Mouse (Mus musculus) T-helper 17 cell (primary cell): ENCODE data around the gene Catsper2.

ENCODE experiments used
- in situ Hi-C, 2 experiments: fragments of 300-600 bp; cut with MboI, MseI; formaldehyde crosslinking; loops; 1 replicate in 1 of 2; 2 replicates in 1 of 2; pipeline ENCODE4 v1.15.1; 2025; ENCODE audit warnings: high pct_unique_total_duplicates in 2 of 2

Gene Catsper2

DNA sequence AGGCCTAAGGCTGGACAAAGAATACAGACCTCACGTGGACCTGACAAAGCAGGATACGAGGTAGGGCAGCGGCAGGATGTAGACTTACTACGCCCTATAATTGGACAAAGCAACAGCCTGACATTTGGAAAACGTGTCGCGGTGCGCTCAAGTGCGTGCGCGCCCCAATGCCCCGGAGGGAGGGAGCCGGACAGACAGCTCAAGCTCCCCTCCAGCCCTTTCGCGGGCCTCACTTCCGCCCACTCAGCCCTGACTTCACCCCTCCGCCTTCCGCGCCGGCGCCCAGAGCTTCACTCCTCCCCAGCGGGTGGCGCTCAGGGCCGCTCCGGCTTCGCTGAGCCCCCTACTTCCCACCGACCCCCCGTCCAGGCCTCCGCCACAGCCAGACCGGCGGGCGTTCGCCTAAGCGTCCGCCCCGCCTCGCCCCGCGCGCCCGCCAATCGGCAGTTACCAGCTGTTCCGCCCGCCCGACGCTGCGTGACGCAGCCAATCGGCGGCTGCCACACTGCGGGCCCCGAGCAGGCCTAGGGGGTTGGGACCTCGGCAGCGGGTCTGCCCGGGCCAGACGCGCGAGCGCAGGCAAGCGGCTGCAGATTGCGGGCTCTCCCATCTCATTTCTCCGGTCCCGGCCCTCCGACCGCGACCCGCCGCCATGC is at the start of gene Catsper2, which contains the start of gene Pdia3:
TSS of gene Catsper2 (minus strand) at position 406 of the 656 bp plus-strand sequence.
TSS of gene Pdia3 (plus strand) at position 389 of the 656 bp plus-strand sequence.
- in situ Hi-C loops: no loop called here

DNA sequence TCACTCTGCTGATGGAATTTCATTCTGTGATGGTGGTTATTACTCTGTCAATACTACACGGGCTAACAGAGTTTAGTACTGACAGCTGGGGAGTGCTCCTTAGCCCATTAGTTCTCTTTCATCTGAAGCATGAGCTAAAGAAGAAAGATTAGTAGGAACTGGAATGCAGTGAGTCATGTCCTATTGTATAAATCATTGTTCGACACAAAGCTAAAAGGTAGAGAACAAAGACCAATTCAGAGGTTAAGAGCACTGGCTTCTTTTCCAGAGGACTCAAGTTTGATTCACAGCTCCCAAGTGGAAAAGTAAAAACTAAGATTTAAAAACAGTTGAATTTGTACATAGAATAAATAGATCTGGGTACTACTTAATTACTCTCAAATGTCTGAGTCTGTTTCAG is 46.5 kb upstream of the Catsper2 start:
- in situ Hi-C loops: no loop called here

DNA sequence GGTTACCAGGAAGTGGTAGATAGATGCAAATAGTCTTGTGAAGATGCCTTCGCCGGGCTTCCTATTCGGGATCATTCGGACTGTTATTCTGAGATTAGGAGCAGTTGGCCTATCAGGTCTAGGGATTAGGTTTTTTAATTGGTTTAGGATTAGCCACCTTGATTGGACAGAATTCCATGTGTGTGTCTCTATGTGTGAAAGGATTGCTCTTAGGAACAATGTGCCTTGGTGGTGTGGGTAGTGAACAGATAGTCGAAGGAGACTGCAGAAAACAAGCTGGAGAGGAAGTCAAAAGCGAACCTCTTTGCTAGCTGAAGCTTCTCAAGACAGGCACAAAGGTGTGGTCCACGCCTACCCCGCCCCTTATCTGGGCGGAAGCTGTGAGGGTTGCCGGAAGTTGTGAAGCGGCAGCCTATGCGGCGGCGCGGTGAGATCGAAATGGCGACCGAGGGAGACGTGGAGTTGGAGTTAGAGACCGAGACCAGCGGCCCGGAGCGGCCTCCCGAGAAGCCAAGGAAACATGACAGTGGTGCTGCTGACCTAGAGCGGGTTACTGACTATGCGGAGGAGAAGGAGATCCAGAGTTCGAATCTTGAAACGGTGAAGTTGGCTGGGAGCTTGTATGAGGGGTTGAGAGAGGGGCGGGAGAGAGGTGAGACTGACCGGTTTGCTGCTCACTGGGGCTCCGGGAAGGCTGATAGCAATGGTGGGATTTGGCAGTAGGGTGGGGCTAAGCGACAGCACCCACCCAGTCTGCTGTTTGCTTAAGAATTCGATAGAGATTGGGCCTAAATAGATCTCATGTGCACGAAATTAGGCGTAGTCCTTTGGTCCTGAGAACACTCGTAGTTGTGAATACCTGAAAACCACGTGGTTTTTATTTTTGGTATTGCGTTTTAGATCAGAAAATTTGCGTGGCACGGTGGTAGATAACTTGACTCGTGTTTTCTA is 43.4 kb upstream of the Catsper2 start, which contains the start of gene Serinc4:
TSS of gene Serinc4 (minus strand) at position 90 of the 951 bp plus-strand sequence.
- in situ Hi-C loops: loop anchor here in 1 of 2 experiments (5.0 kb wide), 1 partner anchor 40 kb away; no protein-coding TSS in a partner anchor

DNA sequence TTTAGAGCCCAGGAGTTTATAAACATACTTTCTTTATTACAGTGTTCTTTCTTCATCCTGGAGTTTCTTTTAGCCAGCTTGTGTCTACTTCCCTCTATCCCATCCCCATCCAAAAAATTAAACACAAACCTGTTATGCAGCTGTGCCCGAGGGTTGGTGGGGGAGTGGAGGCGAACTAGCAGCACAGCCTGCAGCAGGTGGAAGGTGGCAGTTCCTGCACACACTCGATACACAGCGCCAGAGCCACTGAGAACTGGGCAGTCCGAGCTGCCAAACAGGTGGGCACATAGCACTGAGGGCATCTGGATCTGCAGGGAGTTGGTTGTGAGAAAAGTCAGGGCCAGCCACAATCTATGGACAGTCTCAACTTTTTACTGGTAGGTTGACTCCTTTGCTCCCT is 41.9 kb upstream of the Catsper2 start:
- in situ Hi-C loops: loop anchor here in 1 of 2 experiments (5.0 kb wide), 1 partner anchor 42 kb away; no protein-coding TSS in a partner anchor

DNA sequence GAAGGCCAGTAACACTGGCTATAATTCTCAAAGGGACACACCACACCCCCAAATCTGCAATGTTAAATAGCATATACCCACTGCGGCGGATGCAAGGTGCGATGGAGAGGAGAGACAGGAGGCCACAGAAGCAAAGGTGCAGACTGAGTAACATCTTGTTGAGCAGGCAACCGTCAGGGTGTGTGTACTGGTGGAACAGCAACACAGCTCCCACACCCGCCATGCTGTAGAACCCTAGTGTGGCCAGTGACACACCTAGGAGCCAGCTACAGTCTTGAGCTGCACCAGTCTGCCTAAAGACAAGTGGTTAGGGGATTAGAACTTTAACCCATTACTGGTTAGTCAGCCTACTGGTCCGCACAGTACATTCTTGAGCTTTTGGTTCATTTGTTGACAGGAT is 40.3 kb upstream of the Catsper2 start:
- in situ Hi-C loops: no loop called here

DNA sequence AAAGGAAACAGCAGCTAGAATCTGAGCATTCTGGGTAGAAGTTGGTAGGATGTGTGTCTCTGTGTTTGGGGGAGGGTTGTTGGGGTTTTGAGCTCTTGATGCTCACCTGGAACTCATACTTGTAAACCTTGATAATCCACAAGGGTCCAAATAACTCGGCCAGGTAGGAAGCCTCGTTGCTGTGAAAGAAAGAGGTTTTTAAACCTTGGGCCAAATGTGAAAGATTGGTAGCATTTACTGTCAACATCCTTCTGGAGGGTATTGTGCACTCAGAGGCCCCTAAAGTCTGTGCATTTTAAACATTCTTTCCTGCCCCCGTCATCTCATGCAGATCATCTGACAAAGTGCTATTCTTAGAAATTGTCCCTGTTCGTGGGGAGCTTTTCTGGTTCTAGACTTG is 39.4 kb upstream of the Catsper2 start, which contains the start of gene Hypk:
TSS of gene Hypk (plus strand) at position 301 of the 400 bp plus-strand sequence.
- in situ Hi-C loops: no loop called here

DNA sequence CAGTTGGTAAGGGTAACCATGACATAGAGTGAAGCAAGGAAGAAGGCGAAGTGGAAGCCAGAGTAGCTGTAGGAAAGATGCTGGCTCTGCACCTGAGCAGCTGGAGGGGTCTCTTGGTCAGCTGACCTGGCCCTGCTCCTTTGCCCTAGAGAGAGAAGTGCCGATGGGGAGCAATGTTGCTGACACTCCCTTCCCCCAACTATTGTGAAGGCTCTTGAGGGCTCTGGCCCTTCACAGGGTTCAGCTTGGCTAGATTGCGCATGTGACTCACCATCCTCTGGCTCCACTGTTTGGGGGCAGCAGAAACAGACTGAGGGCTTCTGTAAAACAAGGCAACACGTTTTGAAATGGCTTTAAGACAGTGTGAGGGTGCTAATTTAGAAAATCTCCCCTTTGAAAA is 38.8 kb upstream of the Catsper2 start:
- in situ Hi-C loops: no loop called here

DNA sequence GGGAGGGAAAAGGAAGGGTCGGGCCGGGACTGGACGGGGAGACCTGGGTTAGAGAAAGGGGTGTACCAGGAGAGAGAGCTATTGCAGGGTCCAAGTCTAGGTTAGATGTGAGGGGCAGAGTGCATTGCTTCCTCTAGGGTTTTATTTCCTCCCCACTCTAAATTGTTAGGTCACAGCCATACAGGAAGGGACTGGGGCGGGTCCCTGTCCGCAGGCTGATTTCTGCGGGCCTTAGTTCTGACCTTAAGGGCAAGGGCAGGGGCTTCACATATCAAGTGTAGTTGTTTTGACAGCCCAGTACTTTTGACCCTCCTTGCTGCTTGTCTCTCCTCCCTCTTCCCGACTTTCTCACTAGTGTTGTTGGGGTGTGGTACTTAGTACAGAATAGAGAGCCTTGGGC is 36.5 kb upstream of the Catsper2 start:
- in situ Hi-C loops: no loop called here

DNA sequence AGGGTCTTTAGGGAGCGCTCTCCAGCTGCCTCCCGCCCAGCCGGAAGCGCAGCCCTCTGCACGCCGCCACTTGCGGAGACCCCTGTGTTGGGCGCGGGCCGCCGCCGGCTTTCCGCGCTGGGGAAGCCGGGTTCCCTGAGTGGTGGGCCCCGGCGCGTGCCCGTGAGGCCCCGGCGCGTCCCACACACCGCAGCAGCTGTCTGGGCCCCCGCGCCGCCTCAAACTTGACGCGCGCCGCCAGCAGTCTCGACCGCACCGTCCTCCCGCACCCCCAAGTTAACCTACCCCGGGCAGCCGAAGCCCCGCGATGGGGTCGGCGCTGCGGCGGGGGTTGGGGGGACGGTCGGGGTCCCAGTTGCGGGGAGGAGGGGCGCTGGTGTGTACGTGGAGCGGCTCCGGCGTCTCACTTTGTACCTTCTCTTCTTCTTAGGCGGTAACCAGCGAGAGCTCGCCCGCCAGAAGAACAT is 36.0 kb upstream of the Catsper2 start:
- in situ Hi-C loops: no loop called here

DNA sequence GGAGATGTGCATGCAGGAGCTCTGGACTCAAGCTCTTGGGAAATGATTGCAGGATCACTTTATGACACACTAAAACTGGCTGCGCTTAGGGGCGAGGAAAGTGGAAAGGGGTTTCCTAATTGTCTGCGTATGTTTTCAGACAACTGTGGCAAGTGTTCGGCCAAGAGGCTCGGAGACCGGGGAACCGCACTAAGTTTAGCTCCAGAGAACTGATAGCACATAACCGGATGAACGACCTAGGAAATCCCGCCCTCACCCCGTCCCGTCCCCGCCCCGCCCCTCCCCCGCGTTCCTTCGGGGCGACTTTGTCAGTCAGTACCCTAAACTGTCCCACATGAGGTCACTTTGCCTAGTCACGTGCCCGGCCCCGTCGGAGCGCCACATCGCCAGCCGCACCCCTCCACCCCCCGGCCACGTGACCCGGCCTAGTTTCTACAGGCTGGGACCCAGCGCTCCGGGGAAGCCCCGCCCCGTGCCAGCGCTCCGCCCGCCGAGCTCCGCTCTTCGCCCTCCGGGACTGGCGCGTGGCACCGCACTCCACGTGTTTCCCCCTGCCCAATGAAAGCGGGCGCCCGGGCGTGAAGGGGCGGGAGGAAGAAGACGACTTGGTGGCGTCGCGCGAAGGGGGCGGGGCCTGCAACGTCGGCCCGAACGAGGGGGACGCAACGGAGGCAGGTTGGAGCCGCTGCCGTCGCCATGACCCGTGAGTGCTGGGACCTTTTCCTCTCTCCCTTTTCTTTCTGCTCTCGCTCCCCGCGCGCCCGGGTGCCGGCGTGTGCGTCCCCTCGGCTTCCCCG is 35.3 kb upstream of the Catsper2 start, which contains the start of gene Serf2:
TSS of gene Serf2 (plus strand) at position 457 of the 797 bp plus-strand sequence.
- in situ Hi-C loops: no loop called here

DNA sequence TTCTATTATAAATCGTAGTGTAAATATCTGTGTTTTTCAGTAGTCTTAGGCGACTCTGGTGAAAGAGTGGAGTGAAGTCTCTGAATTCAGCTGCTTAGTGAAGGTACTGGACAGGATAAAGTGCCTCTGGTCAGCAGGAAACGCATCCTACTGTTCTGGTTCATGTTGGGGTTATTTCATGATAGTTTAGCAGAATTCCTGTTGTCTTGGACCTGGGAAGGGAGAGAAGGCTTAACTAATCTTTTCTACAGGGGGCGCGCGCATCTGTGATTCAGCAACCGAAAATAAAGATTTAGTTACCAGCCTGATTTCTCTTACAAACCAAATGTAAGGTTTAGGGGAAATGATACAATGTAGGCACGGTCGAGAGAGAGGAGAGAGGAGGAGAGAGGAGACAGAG is 34.5 kb upstream of the Catsper2 start:
- in situ Hi-C loops: no loop called here

DNA sequence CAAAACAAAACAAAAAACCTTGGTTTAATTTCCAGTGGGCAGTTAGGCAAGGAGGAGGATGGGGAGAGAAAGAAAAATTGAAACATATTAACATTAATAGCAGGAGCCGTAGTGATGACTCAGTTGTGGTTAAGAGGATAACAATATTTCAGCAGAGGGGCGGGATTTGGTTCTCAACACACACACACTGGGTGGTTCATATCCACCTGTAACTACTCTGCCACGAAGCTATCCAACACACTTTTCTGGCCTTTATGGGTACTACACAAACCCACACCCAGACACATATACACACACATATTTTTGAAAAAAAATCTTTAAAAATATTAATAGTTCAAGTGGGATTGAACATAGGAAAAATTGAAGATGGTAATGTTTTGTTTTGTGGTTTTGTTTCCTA is 33.4 kb upstream of the Catsper2 start:
- in situ Hi-C loops: no loop called here

DNA sequence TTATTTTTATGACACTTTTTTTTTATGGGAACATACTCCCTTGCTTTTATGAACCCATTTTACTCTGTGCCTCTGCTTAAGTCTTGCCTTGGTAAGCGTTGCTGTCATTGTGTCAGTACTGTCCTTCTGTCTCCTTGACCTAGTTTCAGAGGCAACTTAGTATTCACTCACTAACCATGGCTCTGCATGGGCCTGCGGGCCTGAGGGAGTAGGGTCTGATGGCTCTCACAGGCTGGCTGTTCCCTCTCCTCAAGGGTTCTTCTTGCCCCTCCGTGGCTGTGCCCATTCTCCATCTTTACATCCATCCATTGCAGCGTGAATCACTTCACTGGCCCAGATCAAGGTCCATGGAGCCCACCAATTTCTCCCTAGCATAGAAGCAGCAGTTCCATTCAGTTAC is 32.9 kb upstream of the Catsper2 start:
- in situ Hi-C loops: no loop called here

DNA sequence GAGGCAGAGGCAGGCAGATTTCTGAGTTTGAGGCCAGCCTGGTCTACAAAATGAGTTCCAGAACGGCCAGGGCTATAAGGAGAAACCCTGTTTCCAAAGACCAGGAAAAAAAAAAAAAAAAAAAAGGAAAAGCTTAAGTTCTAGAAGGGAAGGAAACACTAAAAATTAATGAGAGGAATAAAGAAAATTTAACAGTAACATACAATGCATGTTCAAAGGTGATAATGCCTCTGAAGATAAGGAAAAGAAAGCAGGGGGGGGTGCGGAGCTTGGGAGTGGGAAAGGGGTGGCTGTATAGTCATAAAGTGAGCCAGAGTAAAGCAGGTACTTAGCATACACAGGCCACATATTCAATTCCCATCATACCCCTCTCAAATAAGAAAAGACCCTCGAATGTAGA is 31.5 kb upstream of the Catsper2 start:
- in situ Hi-C loops: no loop called here

DNA sequence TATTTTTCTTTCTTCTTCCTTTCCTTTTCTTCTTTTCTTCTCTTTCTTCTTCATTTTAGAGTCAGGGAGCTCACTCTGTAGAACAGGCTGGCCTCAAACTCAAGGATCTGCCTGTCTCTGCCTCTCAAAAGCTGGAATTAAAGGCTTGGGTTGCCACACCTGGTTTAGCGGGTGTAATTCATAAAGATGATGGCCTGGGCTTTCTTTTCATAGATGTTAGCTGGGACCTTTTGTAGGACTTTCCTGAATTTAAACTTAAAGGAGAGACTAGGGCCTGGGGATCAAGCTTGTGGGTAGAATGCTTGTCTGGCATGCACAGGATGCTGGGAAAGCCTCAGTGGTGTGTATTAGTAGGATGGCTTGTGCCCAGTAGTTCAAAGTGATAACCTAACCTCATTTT is 30.6 kb upstream of the Catsper2 start, which contains the start of gene Ell3:
TSS of gene Ell3 (minus strand) at position 101 of the 400 bp plus-strand sequence.
- in situ Hi-C loops: loop anchor here in 1 of 2 experiments (5.0 kb wide), 1 partner anchor 37 kb away; no protein-coding TSS in a partner anchor

DNA sequence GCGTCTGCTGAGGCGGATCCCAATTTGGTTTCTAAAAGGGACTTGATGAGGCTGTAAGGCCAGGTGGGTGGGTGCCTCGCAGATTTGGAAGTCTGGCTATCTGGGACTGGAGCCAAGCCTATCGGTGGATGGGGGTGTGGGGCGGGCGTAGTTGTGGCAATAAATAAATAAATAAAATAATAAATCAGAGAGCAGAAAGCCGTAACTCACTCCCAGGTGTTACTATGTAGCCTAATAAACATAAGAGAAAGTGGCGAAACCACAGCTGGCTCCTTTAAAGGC is 29.4 kb upstream of the Catsper2 start:
- in situ Hi-C loops: loop anchor here in 1 of 2 experiments (5.0 kb wide), 1 partner anchor 36 kb away; no protein-coding TSS in a partner anchor

DNA sequence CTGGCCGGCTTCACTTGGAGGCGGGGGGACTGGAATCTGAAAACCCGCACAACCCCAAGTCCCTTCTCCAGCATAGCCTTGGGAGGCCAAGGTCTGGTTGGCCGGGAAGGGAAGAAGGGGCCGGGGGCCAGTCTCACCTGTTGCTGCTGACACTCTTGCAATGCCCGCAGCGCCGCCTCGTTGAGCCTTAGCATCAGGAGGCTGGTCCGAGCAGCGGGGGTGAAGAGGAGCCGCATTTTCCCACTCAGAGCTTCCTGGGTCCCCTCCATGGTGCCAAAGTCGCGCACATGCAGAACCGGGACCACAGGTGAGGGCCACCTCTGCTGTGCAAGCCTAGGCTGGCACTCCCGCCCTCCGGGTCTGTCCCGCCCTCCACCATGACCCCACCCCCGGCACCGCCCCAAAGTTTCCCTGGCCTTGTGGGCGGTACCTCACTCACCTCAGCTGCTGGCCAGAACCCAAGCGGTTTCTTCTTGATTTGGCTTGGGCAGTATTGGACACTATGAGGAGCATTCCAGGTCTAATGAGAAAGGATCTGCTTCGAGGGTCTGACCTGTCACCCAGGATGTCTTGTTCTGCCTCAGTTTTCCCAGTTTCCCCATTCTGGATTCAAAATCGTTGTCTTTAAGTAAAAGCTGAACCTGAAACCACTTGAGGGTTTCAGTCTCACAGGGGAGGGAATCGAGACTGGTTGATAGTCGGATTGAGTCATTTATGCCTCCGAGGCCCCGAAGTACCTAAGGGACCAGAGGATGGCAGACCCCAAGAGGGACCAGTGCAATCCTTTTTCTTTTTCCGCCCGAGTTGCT is 28.9 kb upstream of the Catsper2 start:
- in situ Hi-C loops: loop anchor here in 1 of 2 experiments (5.0 kb wide), 1 partner anchor 35 kb away; no protein-coding TSS in a partner anchor

DNA sequence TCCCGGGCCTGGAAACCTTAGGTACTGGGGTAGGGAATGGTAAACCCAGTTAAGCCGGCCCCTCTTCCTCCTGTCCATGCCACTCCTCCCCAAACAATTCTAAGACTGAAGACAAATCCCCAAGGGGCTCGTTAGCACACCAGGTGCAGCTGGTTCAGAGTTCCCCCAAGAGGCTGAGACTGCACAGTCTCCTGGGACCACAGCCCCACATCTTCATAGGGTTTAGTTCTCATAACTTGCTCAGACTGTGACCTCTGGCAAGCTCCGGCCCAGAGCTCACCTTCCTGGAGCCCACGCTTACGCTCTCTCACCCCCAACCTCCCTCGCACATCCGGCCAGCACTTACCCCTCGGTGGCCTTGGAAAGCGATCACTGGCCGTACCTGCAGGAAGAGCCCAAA is 28.2 kb upstream of the Catsper2 start:
- in situ Hi-C loops: loop anchor here in 1 of 2 experiments (5.0 kb wide), 1 partner anchor 34 kb away; no protein-coding TSS in a partner anchor

DNA sequence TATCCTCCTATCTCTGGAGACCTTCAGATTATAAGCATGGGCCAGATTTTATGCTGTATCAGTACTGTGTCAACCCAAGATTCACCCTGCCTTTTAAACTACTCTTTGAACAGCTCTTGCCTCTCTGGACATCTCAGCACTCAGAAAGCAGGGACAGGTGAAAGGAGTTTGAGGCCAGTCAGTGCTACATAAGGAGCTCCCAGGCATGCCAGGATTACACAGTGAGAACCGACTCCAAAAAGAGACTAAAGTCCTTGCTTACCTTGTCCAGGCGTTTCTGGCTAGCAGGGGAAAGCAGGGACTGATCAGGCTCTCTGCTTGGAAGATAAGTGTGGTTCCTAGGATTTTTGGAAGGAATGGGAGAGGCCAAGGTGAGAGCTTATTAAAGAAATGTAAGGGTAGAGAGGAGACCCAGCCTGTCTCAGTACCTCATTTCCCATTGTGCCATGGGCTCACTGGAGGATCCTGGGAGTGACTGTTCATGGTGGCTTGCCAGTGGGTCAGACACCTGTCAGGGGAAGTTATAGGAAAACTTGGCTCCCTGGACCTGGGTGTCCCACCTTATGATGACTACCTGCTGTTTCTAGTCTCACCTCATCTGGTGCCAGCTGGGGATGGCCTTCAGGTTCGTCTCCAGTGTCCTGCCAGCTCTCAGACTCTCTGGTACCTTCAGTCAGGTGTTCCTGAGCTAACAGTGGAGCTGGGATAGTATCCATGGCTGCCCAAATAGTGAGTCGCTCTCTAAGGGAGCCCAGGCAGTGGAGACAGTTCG is 27.4 kb upstream of the Catsper2 start:
- in situ Hi-C loops: loop anchor here in 1 of 2 experiments (5.0 kb wide), 1 partner anchor 34 kb away; no protein-coding TSS in a partner anchor
